Mouse (Mus musculus): Measurements from ENCODE around the gene Sart1.

Gene Sart1

GRCm38 (mm10) chr19:5388588-5389242 lies at the start of gene Sart1:
Gene Sart1, minus strand, starts transcription at chr19:5388703.
- peak; percentile 91 to 95 for DNase-seq

- DNase-seq: no peak
These were observed 45.4 kb upstream of the Sart1 start for GRCm38 (mm10) chr19:5433951-5434350.

GRCm38 (mm10) chr19:5432992-5433852 lies 44.7 kb upstream of the Sart1 start:
- peak; percentile 72 to 75 for DNase-seq

- no peak for DNase-seq
These were observed 43.5 kb upstream of the Sart1 start for GRCm38 (mm10) chr19:5431911-5432464.

- peak; percentile 26 to 32 for DNase-seq
These were observed 41.9 kb upstream of the Sart1 start for GRCm38 (mm10) chr19:5430408-5430807.

- DNase-seq: peak in 1 of 2 experiments; percentile 17
These were observed 41.3 kb upstream of the Sart1 start for GRCm38 (mm10) chr19:5429806-5430205.

- DNase-seq: no peak
These were observed 40.7 kb upstream of the Sart1 start for GRCm38 (mm10) chr19:5429219-5429618.

- DNase-seq: peak in 1 of 2 experiments; percentile 19
These were observed 39.6 kb upstream of the Sart1 start for GRCm38 (mm10) chr19:5428083-5428482.

- DNase-seq: peak in 1 of 2 experiments; percentile 34
These were observed 38.3 kb upstream of the Sart1 start for GRCm38 (mm10) chr19:5426640-5427290.

- DNase-seq: peak in 1 of 2 experiments; percentile 45
These were observed 37.5 kb upstream of the Sart1 start for GRCm38 (mm10) chr19:5425906-5426565.

- DNase-seq: peak; percentile 94 to 97
These were observed 36.6 kb upstream of the Sart1 start, which contains the start of the genes Drap1 and AI837181 for GRCm38 (mm10) chr19:5424782-5425741. Gene Drap1, minus strand, starts transcription at chr19:5424979. Gene AI837181, plus strand, starts transcription at chr19:5425144.

- DNase-seq: peak; percentile 77 to 85
These were observed 35.7 kb upstream of the Sart1 start for GRCm38 (mm10) chr19:5424092-5424781.

- DNase-seq: peak in 1 of 2 experiments; percentile 48
These were observed 35.1 kb upstream of the Sart1 start for GRCm38 (mm10) chr19:5423561-5423960.

GRCm38 (mm10) chr19:5422895-5423443 lies 34.5 kb upstream of the Sart1 start:
- peak in 1 of 2 experiments; percentile 32 for DNase-seq

GRCm38 (mm10) chr19:5422267-5422666 lies 33.8 kb upstream of the Sart1 start:
- DNase-seq: peak; percentile 22 to 37

GRCm38 (mm10) chr19:5421784-5422183 lies 33.3 kb upstream of the Sart1 start:
- DNase-seq: peak in 1 of 2 experiments; percentile 27

GRCm38 (mm10) chr19:5420579-5420978 lies 32.1 kb upstream of the Sart1 start:
- no peak for DNase-seq

GRCm38 (mm10) chr19:5419630-5420029 lies 31.1 kb upstream of the Sart1 start:
- no peak for DNase-seq

GRCm38 (mm10) chr19:5418750-5419466 lies 30.4 kb upstream of the Sart1 start:
- no peak for DNase-seq

Measured in thymus, postnatal 36 days (tissue).